Mouse (Mus musculus): ENCODE results near the gene Tpx2. TPM values are rescaled to one million over a fixed set of nuclear protein-coding genes. Genes with fewer than 3 reads are reported as not detected.
A peak's percentile ranks its signal among the peaks of the same experiment; 100 is the strongest.

The Tpx2 gene
- polyA plus RNA-seq, 1 experiment from 2014 or later, result 55.7 TPM

- DNase-seq (ENCODE audit: low read depth, low spot score), result no peak
- ChIA-PET POLR2A (interaction anchor here (0.7 kb wide), 1 partner anchor 281 kb away, joined by 6 read pairs; no protein-coding TSS in a partner anchor), CTCF (interaction anchor here (2.8 kb wide), 1 partner anchor 148 kb away, joined by 9 read pairs; no protein-coding TSS in a partner anchor)
- TF ChIP-seq CTCF (IDR thresholded peaks at IDR 0.05), result no peak
- in situ Hi-C loops (cut with MboI; ENCODE audit: low pct_unique_long_range_greater_than_20kb), result loop anchor here (10.0 kb wide), 1 partner anchor 172 kb away; the partner anchor contains the start of gene Pdrg1
- H3K27me3 ChIP-seq, result no peaks in the 10 kb centered on the region
- ATAC-seq, result no peak
These were observed 5.0 kb upstream of the Tpx2 start for GRCm38 (mm10) chr2:152842741-152843140.

GRCm38 (mm10) chr2:152847057-152847814, 528 bp upstream of the Tpx2 start:
- no peaks in the 10 kb centered on the region for H3K27me3 ChIP-seq
- ChIA-PET POLR2A (no interaction called here), CTCF (no interaction called here)
- ATAC-seq, result no peak
- TF ChIP-seq CTCF (IDR thresholded peaks at IDR 0.05), result no peak
- in situ Hi-C loops (cut with MboI; ENCODE audit: low pct_unique_long_range_greater_than_20kb), result loop anchor here (10.0 kb wide), 1 partner anchor 168 kb away; the partner anchor contains the start of gene Pdrg1
- DNase-seq (ENCODE audit: low read depth, low spot score), result no peak

- ATAC-seq, result no peak
- ChIA-PET CTCF (no interaction called here), POLR2A (no interaction called here)
- in situ Hi-C loops (cut with MboI; ENCODE audit: low pct_unique_long_range_greater_than_20kb), result loop anchor here (10.0 kb wide), 1 partner anchor 166 kb away; the partner anchor contains the start of gene Pdrg1
- H3K27me3 ChIP-seq, result no peaks in the 10 kb centered on the region
- no peak for DNase-seq (ENCODE audit: low read depth, low spot score)
- TF ChIP-seq CTCF (IDR thresholded peaks at IDR 0.05), result no peak
These were observed 702 bp downstream of the Tpx2 start for GRCm38 (mm10) chr2:152848466-152848865.

- H3K27me3 ChIP-seq, result no peaks in the 10 kb centered on the region
- ChIA-PET POLR2A (no interaction called here), CTCF (no interaction called here)
- in situ Hi-C loops (cut with MboI; ENCODE audit: low pct_unique_long_range_greater_than_20kb), result no loop called here
- DNase-seq (ENCODE audit: low read depth, low spot score) (no peak), ATAC-seq (no peak)
- no peak for TF ChIP-seq CTCF (IDR thresholded peaks at IDR 0.05)
These were observed 11.7 kb downstream of the Tpx2 start for GRCm38 (mm10) chr2:152859501-152859900.

GRCm38 (mm10) chr2:152861891-152862290, 14.1 kb downstream of the Tpx2 start:
- no peak for TF ChIP-seq CTCF (IDR thresholded peaks at IDR 0.05)
- ChIA-PET CTCF (interaction anchor here (1.3 to 5.1 kb wide), 2 partner anchors 11 to 12 kb away, joined by 3 to 27 read pairs; no protein-coding TSS in a partner anchor), POLR2A (interaction anchor here (0.6 to 0.9 kb wide), 4 partner anchors 11 to 646 kb away, joined by 3 to 5 read pairs (median 4); no protein-coding TSS in a partner anchor)
- no peaks in the 10 kb centered on the region for H3K27me3 ChIP-seq
- no peak for ATAC-seq
- no peak for DNase-seq (ENCODE audit: low read depth, low spot score)
- in situ Hi-C loops (cut with MboI; ENCODE audit: low pct_unique_long_range_greater_than_20kb), result no loop called here

GRCm38 (mm10) chr2:152862638-152863037, 14.9 kb downstream of the Tpx2 start:
- DNase-seq (ENCODE audit: low read depth, low spot score), result no peak
- POLR2A ChIA-PET, result interaction anchor here (0.6 to 1.0 kb wide), 4 partner anchors 11 to 435 kb away, joined by 3 to 5 read pairs (median 4); no protein-coding TSS in a partner anchor
- in situ Hi-C loops (cut with MboI; ENCODE audit: low pct_unique_long_range_greater_than_20kb), result no loop called here
- ATAC-seq, result no peak
- no peak for TF ChIP-seq CTCF (IDR thresholded peaks at IDR 0.05)
- no peaks in the 10 kb centered on the region for H3K27me3 ChIP-seq
- CTCF ChIA-PET, result interaction anchor here (0.6 to 5.1 kb wide), 5 partner anchors 12 to 52 kb away, joined by 3 to 27 read pairs (median 5); no protein-coding TSS in a partner anchor

- POLR2A ChIA-PET, result interaction anchor here (1.0 kb wide), 1 partner anchor 11 kb away, joined by 4 read pairs; no protein-coding TSS in a partner anchor
- peak; percentile 9 for TF ChIP-seq CTCF (IDR thresholded peaks at IDR 0.05)
- ATAC-seq, result peak; percentile 62
- DNase-seq (ENCODE audit: low read depth, low spot score), result no peak
- in situ Hi-C loops (cut with MboI; ENCODE audit: low pct_unique_long_range_greater_than_20kb), result no loop called here
- CTCF ChIA-PET, result interaction anchor here (0.6 to 5.1 kb wide), 5 partner anchors 11 to 52 kb away, joined by 3 to 27 read pairs (median 5); no protein-coding TSS in a partner anchor
- no peaks in the 10 kb centered on the region for H3K27me3 ChIP-seq
These were observed 15.6 kb downstream of the Tpx2 start for GRCm38 (mm10) chr2:152863346-152863745.

GRCm38 (mm10) chr2:152878239-152878638, 30.5 kb downstream of the Tpx2 start:
- in situ Hi-C loops (cut with MboI; ENCODE audit: low pct_unique_long_range_greater_than_20kb), result no loop called here
- no peak for DNase-seq (ENCODE audit: low read depth, low spot score)
- H3K27me3 ChIP-seq, result no peaks in the 10 kb centered on the region
- no peak for ATAC-seq
- POLR2A ChIA-PET, result no interaction called here
- CTCF ChIA-PET, result no interaction called here
- TF ChIP-seq CTCF (IDR thresholded peaks at IDR 0.05), result no peak

- no peak for TF ChIP-seq CTCF (IDR thresholded peaks at IDR 0.05)
- ChIA-PET CTCF (interaction anchor here (1.3 kb wide), 1 partner anchor 19 kb away, joined by 4 read pairs; no protein-coding TSS in a partner anchor), POLR2A (no interaction called here)
- no peak for DNase-seq (ENCODE audit: low read depth, low spot score)
- no peaks in the 10 kb centered on the region for H3K27me3 ChIP-seq
- no peak for ATAC-seq
- in situ Hi-C loops (cut with MboI; ENCODE audit: low pct_unique_long_range_greater_than_20kb), result no loop called here
These were observed 33.1 kb downstream of the Tpx2 start for GRCm38 (mm10) chr2:152880898-152881297.

GRCm38 (mm10) chr2:152884101-152884645, 36.4 kb downstream of the Tpx2 start:
- in situ Hi-C loops (cut with MboI; ENCODE audit: low pct_unique_long_range_greater_than_20kb), result no loop called here
- DNase-seq (ENCODE audit: low read depth, low spot score) (no peak), ATAC-seq (no peak)
- ChIA-PET CTCF (no interaction called here), POLR2A (no interaction called here)
- TF ChIP-seq CTCF (IDR thresholded peaks at IDR 0.05), result no peak
- no peaks in the 10 kb centered on the region for H3K27me3 ChIP-seq

- DNase-seq (ENCODE audit: low read depth, low spot score) (no peak), ATAC-seq (no peak)
- in situ Hi-C loops (cut with MboI; ENCODE audit: low pct_unique_long_range_greater_than_20kb), result no loop called here
- ChIA-PET CTCF (interaction anchor here (1.4 to 2.2 kb wide), 2 partner anchors 10 to 12 kb away, joined by 4 to 6 read pairs; no protein-coding TSS in a partner anchor), POLR2A (no interaction called here)
- no peaks in the 10 kb centered on the region for H3K27me3 ChIP-seq
- peak; percentile 35 for TF ChIP-seq CTCF (IDR thresholded peaks at IDR 0.05)
These were observed 39.5 kb downstream of the Tpx2 start for GRCm38 (mm10) chr2:152887230-152887629.

Measured in Patski (cell line).